Mouse (Mus musculus) myocyte (in vitro differentiated cells): ENCODE measurements at regions not wholly inside any gene's neighbourhood (a gene's known extent, or its start where the extent isn't known, plus 50 kb on each side); places are given as distances from the start of the nearest gene placed in this dataset.

Experiments
- H3K27me3 ChIP-seq: one replicate; pipeline ENCODE4 v1.6.1; 2011; ENCODE audit not compliant: control insufficient read depth, insufficient read depth, insufficient read length
- H3K36me3 ChIP-seq: one replicate; pipeline ENCODE4 v1.6.1; 2011; ENCODE audit not compliant: control insufficient read depth, insufficient read depth
- H3K4me2 ChIP-seq: one replicate; pipeline ENCODE4 v1.6.1; 2011; ENCODE audit warnings: low read depth, control low read depth
- H3K4me3 ChIP-seq: one replicate; pipeline ENCODE4 v1.5.1; 2011; ENCODE audit warnings: mild to moderate bottlenecking, control low read depth, moderate library complexity
- H3K79me2 ChIP-seq: one replicate; pipeline ENCODE4 v1.6.1; 2011; ENCODE audit not compliant: control insufficient read depth, insufficient read depth
- H3ac ChIP-seq: one replicate; pipeline ENCODE4 v1.6.1; 2011; ENCODE audit not compliant: control insufficient read depth, insufficient read length
- CEBPB ChIP-seq: IDR thresholded peaks from 2 replicates; pipeline ENCODE4 v1.6.1; 2011; ENCODE audit warnings: mild to moderate bottlenecking, moderate library complexity; ENCODE audit not compliant: poor library complexity, insufficient read depth, severe bottlenecking
- E2F4 ChIP-seq: IDR thresholded peaks from one replicate; pipeline ENCODE4 v1.6.1; 2011; ENCODE audit warnings: mild to moderate bottlenecking, control low read depth, moderate library complexity; ENCODE audit not compliant: insufficient read depth
- MAX ChIP-seq: IDR thresholded peaks from one replicate; pipeline ENCODE4 v1.6.1; 2011; ENCODE audit warnings: low read depth, mild to moderate bottlenecking, control low read depth
- MYOD1 ChIP-seq, 3 experiments: IDR thresholded peaks; one replicate each; pipeline ENCODE4 v1.6.1; 2011; ENCODE audit warnings: control low read depth in 2 of 3, low read depth in 2 of 3, mild to moderate bottlenecking in 2 of 3, moderate library complexity in 1 of 3; ENCODE audit not compliant: insufficient read length in 2 of 3, control insufficient read depth in 1 of 3
- MYOG ChIP-seq, 3 experiments: IDR thresholded peaks; one replicate each; pipeline ENCODE4 v1.6.1; 2011; ENCODE audit warnings: control low read depth in 2 of 3, low read depth in 2 of 3, mild to moderate bottlenecking in 2 of 3; ENCODE audit not compliant: insufficient read length in 2 of 3, control insufficient read depth in 1 of 3, insufficient read depth in 1 of 3
- POLR2A ChIP-seq: IDR thresholded peaks from one replicate; pipeline ENCODE4 v1.6.1; 2011; ENCODE audit warnings: low read depth, mild to moderate bottlenecking, control low read depth, moderate library complexity; ENCODE audit not compliant: insufficient read length
- POLR2AphosphoS2 ChIP-seq: IDR thresholded peaks from one replicate; pipeline ENCODE4 v1.6.1; 2011; ENCODE audit warnings: low read depth, control low read depth; ENCODE audit not compliant: insufficient read length
- REST ChIP-seq: IDR thresholded peaks from one replicate; pipeline ENCODE4 v1.6.1; 2011; ENCODE audit warnings: mild to moderate bottlenecking, control low read depth, moderate library complexity; ENCODE audit not compliant: insufficient read depth, insufficient read length
- SRF ChIP-seq: IDR thresholded peaks from one replicate; pipeline ENCODE4 v1.6.1; 2011; ENCODE audit warnings: low read depth; ENCODE audit not compliant: control insufficient read depth, insufficient read length
- TCF12 ChIP-seq: IDR thresholded peaks from one replicate; pipeline ENCODE4 v1.6.1; 2011; ENCODE audit warnings: mild to moderate bottlenecking, control low read depth; ENCODE audit not compliant: poor library complexity, insufficient read depth, severe bottlenecking
- TCF3 ChIP-seq: IDR thresholded peaks from one replicate; pipeline ENCODE4 v1.6.1; 2011; ENCODE audit warnings: low read depth, control low read depth; ENCODE audit not compliant: insufficient read length
- USF1 ChIP-seq: IDR thresholded peaks from one replicate; pipeline ENCODE4 v1.6.1; 2011; ENCODE audit warnings: low read depth, mild to moderate bottlenecking, control low read depth, moderate library complexity

DNA sequence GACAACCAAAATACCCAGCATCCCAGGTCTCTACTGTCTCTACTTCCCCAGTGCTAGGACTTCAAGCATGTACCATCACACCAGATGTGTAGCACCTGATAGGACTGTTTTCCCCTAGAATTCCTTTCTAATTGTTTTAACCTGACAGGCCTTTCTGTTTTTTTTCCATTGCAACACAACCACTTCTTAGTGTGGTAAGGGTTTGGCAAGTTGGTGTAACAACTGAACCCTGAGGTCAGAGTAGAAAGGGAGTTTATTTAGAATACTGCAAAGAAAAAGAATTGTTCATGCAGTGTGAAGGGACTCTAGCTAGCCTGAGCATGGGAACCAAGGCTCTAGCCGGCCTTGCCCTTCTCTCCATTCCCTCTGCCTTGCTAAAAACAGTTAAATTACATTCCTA is 226.1 kb downstream of the Mreg start:
- no peak overlapping the region for H3ac ChIP-seq
- H3K79me2 ChIP-seq: no peaks in the 10 kb centered on the region
- no peak overlapping the region for H3K4me3 ChIP-seq
- TF ChIP-seq USF1 (no peak), E2F4 (no peak), TCF3 (no peak), CEBPB (no peak), REST (no peak), SRF (no peak), MYOG (IDR thresholded peaks at IDR 0.05; ENCODE audit: control insufficient read depth in 1 of 3, insufficient read depth in 1 of 3, insufficient read length in 2 of 3, low read depth in 2 of 3) (no peak), POLR2A (no peak), POLR2AphosphoS2 (no peak), MYOD1 (IDR thresholded peaks at IDR 0.05; ENCODE audit: control insufficient read depth in 1 of 3, insufficient read length in 2 of 3, low read depth in 2 of 3) (no peak), MAX (no peak), TCF12 (no peak)
- no peak overlapping the region for H3K4me2 ChIP-seq
- no peaks in the 10 kb centered on the region for H3K27me3 ChIP-seq
- H3K36me3 ChIP-seq: no peaks in the 10 kb centered on the region

GRCm38 (mm10) chr1:71983786-71984185 is 228.3 kb downstream of the Mreg start:
- Histone ChIP-seq H3ac (no peak overlapping the region), H3K27me3 (no peaks in the 10 kb centered on the region), H3K4me2 (no peak overlapping the region), H3K36me3 (no peaks in the 10 kb centered on the region), H3K4me3 (no peak overlapping the region), H3K79me2 (no peaks in the 10 kb centered on the region)
- TF ChIP-seq MAX (no peak), TCF3 (no peak), MYOG (IDR thresholded peaks at IDR 0.05; ENCODE audit: control insufficient read depth in 1 of 3, insufficient read depth in 1 of 3, insufficient read length in 2 of 3, low read depth in 2 of 3) (no peak), MYOD1 (IDR thresholded peaks at IDR 0.05; ENCODE audit: control insufficient read depth in 1 of 3, insufficient read length in 2 of 3, low read depth in 2 of 3) (no peak), POLR2A (no peak), TCF12 (no peak), USF1 (no peak), REST (no peak)

DNA sequence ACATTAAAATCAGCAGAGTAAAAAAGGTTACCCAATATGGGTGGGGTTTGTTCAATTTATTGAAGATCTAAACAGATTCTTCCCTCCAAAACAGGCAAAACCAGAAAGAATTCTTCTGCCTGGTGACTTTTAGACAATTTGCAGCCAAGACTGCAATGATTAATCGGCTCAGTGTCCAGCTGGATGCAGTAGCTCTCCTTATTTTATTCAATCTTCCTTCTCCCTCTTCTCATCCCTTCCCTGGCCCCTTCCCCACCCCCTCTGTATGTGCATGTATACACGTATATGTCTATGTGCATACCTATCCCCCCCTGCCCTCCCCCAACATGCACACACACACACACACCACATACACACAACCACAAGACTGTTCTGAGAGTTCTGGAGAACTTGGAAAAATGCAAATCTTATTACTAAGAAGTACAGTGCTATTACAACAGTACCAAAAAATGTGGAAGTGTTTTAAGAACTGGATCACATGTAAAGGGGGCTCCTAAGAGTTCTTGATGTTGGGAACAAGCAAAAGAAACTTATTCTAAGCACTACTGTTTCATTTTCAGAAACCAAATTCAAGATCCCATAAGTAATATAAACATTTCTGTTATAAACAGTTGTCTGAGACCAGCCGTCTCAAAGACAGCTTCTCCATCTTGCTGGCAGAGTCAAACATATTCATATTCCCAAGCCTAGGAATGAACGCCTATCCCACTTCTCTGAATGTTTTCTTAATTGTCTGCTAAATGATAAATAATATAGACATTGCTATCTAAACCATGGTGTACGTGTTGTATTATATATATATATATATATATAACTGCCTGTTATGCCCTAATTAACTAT is 229.5 kb downstream of the Mreg start:
- TF ChIP-seq REST: no peak
- no peak for TF ChIP-seq MYOD1 (IDR thresholded peaks at IDR 0.05; ENCODE audit: control insufficient read depth in 1 of 3, insufficient read length in 2 of 3, low read depth in 2 of 3)
- TF ChIP-seq MAX: no peak
- no peak for TF ChIP-seq SRF
- no peak for TF ChIP-seq TCF3
- no peak for TF ChIP-seq USF1
- no peak for TF ChIP-seq POLR2A
- TF ChIP-seq POLR2AphosphoS2: no peak
- no peak for TF ChIP-seq E2F4
- TF ChIP-seq MYOG (IDR thresholded peaks at IDR 0.05; ENCODE audit: control insufficient read depth in 1 of 3, insufficient read depth in 1 of 3, insufficient read length in 2 of 3, low read depth in 2 of 3): no peak
- TF ChIP-seq CEBPB: no peak
- no peak for TF ChIP-seq TCF12
- no peaks in the 10 kb centered on the region for H3K27me3 ChIP-seq
- no peak overlapping the region for H3K4me3 ChIP-seq
- H3ac ChIP-seq: no peak overlapping the region
- no peaks in the 10 kb centered on the region for H3K36me3 ChIP-seq
- H3K4me2 ChIP-seq: no peak overlapping the region
- H3K79me2 ChIP-seq: no peaks in the 10 kb centered on the region

DNA sequence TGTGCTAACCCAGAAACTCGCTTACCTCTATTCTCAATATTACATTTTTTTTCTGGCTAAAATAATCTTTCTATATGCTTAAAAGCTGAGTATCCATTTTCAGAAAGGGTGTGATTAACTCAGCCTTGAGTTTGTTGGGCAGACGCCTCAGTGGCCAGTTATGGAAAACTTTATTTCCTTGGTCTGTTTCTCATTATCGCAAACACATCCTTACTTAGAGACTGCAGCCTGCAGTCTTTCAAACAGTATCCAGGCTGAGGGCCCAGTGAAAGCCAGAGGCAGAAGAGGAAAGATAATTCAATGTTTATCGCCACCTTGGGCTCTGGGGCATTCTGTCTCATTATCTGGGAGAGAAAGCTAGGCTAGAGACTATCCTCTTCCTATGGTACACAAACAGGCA is 231.5 kb downstream of the Mreg start:
- Histone ChIP-seq H3K79me2 (no peaks in the 10 kb centered on the region), H3K36me3 (no peaks in the 10 kb centered on the region), H3K4me2 (no peak overlapping the region), H3ac (no peak overlapping the region), H3K27me3 (no peaks in the 10 kb centered on the region), H3K4me3 (no peak overlapping the region)
- TF ChIP-seq TCF3: no peak
- no peak for TF ChIP-seq SRF
- no peak for TF ChIP-seq POLR2A
- no peak for TF ChIP-seq TCF12
- no peak for TF ChIP-seq REST
- no peak for TF ChIP-seq USF1
- TF ChIP-seq MAX: no peak

GRCm38 (mm10) chr1:71979261-71979660 is 232.8 kb downstream of the Mreg start:
- Histone ChIP-seq H3K79me2 (no peaks in the 10 kb centered on the region), H3ac (no peak overlapping the region), H3K4me3 (no peak overlapping the region), H3K27me3 (no peaks in the 10 kb centered on the region), H3K36me3 (no peaks in the 10 kb centered on the region), H3K4me2 (no peak overlapping the region)
- no peak for TF ChIP-seq POLR2AphosphoS2
- TF ChIP-seq CEBPB: no peak
- no peak for TF ChIP-seq TCF3
- TF ChIP-seq MYOG (IDR thresholded peaks at IDR 0.05; ENCODE audit: control insufficient read depth in 1 of 3, insufficient read depth in 1 of 3, insufficient read length in 2 of 3, low read depth in 2 of 3): no peak
